Mouse (Mus musculus) limb, embryonic 14.5 days (tissue): ENCODE results near the gene Tfap2a. TPM values are rescaled to one million over a fixed set of nuclear protein-coding genes. Genes with fewer than 3 reads are reported as not detected.

ENCODE experiments used
- ATAC-seq: fragments of 200-750 bp; cut with Nextera tagmentation; 2 replicates; pipeline ENCODE4 v1.8.0; 2017; ENCODE audit warnings: low read depth, moderate number of reproducible peaks, moderate TSS enrichment; ENCODE audit not compliant: low FRiP score
- DNase-seq: peaks from one replicate; pipeline ENCODE4 v3.0.0-alpha.2; 2015; ENCODE audit warnings: low spot score
- H3K27ac ChIP-seq: fragments of 300-500 bp; sonication (generic); replicated peaks from 2 replicates; pipeline ENCODE4 v1.5.1; 2014; ENCODE audit warnings: low read depth, mild to moderate bottlenecking, low read length, moderate library complexity, mixed read lengths
- H3K27me3 ChIP-seq: fragments of 300-500 bp; sonication (generic); 2 replicates; pipeline ENCODE4 v1.6.1; 2014; ENCODE audit warnings: low read length, mixed read lengths; ENCODE audit not compliant: control insufficient read depth, insufficient read depth
- H3K36me3 ChIP-seq: fragments of 300-500 bp; sonication (generic); 2 replicates; pipeline ENCODE4 v1.6.1; 2014; ENCODE audit warnings: mild to moderate bottlenecking, low read length, moderate library complexity, mixed read lengths; ENCODE audit not compliant: control insufficient read depth, insufficient read depth
- H3K4me1 ChIP-seq: fragments of 300-500 bp; sonication (generic); 2 replicates; pipeline ENCODE4 v1.6.1; 2014; ENCODE audit warnings: antibody characterized with exemption, low read length, mixed read lengths; ENCODE audit not compliant: control insufficient read depth, insufficient read depth
- H3K4me2 ChIP-seq: fragments of 300-500 bp; sonication (generic); replicated peaks from 2 replicates; pipeline ENCODE4 v1.6.1; 2014; ENCODE audit warnings: low read depth, mild to moderate bottlenecking, low read length, moderate library complexity; ENCODE audit not compliant: severe bottlenecking
- H3K4me3 ChIP-seq: fragments of 300-500 bp; sonication (generic); replicated peaks from 2 replicates; pipeline ENCODE4 v1.5.1; 2014; ENCODE audit warnings: low read length
- H3K9ac ChIP-seq: fragments of 300-500 bp; sonication (generic); 2 replicates; pipeline ENCODE4 v1.6.1; 2014; ENCODE audit warnings: mild to moderate bottlenecking, low read depth, low read length, moderate library complexity; ENCODE audit not compliant: severe bottlenecking
- H3K9me3 ChIP-seq: fragments of 300-500 bp; sonication (generic); 2 replicates; pipeline ENCODE4 v1.6.1; 2016; ENCODE audit warnings: low read length; ENCODE audit not compliant: control insufficient read depth
- POLR2A ChIP-seq: fragments of 200-500 bp; IDR thresholded peaks from 2 replicates; pipeline ENCODE4 v1.8.0; 2012; ENCODE audit warnings: inconsistent platforms, mild to moderate bottlenecking, moderate library complexity, borderline replicate concordance; ENCODE audit not compliant: insufficient read depth, insufficient read length; ENCODE audit errors: extremely low read depth
- WGBS: fragments of 180-500 bp; shearing (Covaris S2); extraction: QIAGEN DNeasy Blood & Tissue Kit; methylation state at CpG from one replicate; pipeline ENCODE4 v1.1.7; 2014; 5-methylcytosine and 5-hydroxymethylcytosine counted together
- polyA plus RNA-seq, 2 experiments: library from polyadenylated mRNA; depleted of rRNA in 1 of 2; stranded (reverse) in 1 of 2; unstranded in 1 of 2; fragments of >200 nt; fragmentation: Nextera tagmentation in 1 of 2; extraction: Ambion mirVana in 1 of 2; gene quantifications; 2 replicates each; pipeline versions ENCODE4 v1.2.1 to v1.2.3; 2012 to 2014

Gene Tfap2a
- polyA plus RNA-seq, 2 experiments = 9.6 to 21.5 TPM

DNA sequence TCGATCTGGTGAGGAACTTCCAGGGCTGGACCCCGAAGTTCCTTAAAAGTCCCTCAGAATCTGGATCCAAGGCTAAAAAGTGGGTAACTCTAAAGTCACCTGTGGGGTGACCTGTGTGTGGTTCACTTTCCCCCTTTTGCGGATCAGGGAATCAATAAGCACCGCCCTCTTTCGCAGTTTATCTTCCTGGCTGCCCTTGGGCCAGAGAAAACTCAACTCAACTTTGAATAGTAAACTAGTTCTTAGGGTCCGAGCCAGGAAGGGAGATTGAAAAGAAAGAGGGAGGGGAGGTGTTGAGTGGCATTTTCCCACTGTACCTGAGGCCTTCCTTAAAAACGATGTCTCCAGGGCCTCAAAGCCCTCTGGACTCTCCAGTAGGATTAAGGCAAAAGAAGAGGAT is 3.3 kb upstream of the Tfap2a start:
- peaks cover 93% of the 10 kb centered on the region for H3K27me3 ChIP-seq
- H3K9ac ChIP-seq = no peak overlapping the region
- H3K9me3 ChIP-seq = no peaks in the 10 kb centered on the region; the same call in 1 of the 2 replicates
- no peaks in the 10 kb centered on the region for H3K36me3 ChIP-seq
- ATAC-seq (no peak), DNase-seq (no peak)
- WGBS = 3% methylated on average over 7 of the region's 7 CpGs
- H3K4me3 ChIP-seq = no peak overlapping the region
- no peak for TF ChIP-seq POLR2A
- no peak overlapping the region for H3K27ac ChIP-seq
- H3K4me2 ChIP-seq = no peak overlapping the region
- peaks cover 6% of the 10 kb centered on the region; the same call in 1 of the 2 replicates for H3K4me1 ChIP-seq

DNA sequence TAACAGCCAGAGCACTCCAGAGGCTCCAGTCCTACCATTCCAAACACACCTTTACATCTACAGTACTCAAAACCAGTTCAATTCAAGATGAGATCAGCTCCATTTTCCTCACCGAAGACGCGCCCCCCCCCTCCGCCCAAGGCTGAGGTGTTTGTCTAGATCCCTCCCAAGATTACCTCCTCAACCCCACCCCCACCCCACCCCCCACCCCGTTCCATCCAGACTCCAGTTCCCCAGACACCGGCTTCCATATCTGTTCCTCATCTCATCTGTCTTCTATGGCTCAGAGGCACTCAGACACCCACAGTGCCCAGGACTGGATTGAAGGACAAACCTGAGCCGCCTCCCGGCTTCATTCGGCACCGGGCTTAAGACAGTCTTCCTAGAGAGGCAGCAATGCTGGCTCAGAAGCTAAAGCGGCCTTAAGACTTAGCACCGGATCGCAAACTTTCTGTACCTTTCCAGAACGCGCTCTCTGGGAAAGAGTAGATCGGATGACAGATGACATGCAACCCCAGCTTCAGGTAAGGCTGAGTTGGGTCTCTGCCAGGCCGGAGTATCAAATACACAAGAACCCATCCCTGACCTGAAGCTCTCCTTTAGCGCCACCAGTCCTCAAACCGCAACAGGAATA is 2.7 kb upstream of the Tfap2a start:
- ATAC-seq (no peak), DNase-seq (no peak)
- Histone ChIP-seq H3K27ac (no peak overlapping the region), H3K4me1 (peaks cover 6% of the 10 kb centered on the region; the same call in 1 of the 2 replicates), H3K9me3 (no peaks in the 10 kb centered on the region; the same call in 1 of the 2 replicates), H3K9ac (no peak overlapping the region), H3K4me2 (no peak overlapping the region), H3K4me3 (no peak overlapping the region), H3K27me3 (peaks cover 97% of the 10 kb centered on the region), H3K36me3 (no peaks in the 10 kb centered on the region)
- 1% methylated on average over 18 of the region's 19 CpGs for WGBS
- TF ChIP-seq POLR2A = no peak

DNA sequence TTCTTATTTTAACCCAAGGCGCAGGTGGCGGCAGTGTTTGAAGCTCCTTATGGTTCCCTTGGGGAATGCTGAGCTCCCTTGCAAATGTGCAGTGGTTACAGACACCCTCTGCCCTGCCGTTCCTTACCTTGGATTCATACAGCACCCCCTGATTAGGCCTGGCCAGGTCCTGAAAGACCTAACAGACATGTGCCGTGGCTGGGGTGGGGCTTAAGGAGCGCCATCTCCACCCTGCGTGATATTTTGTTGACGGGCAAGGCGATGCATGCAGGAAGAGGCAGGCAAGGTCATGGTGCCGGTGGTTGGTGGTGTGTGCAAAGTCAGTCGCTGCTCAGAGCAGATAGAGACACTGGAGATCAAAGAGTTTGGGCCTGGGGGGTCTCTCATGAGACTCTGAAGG is 1.7 kb upstream of the Tfap2a start:
- Histone ChIP-seq H3K27me3 (peaks cover 97% of the 10 kb centered on the region), H3K4me3 (no peak overlapping the region), H3K36me3 (no peaks in the 10 kb centered on the region), H3K9me3 (no peaks in the 10 kb centered on the region), H3K9ac (no peak overlapping the region), H3K27ac (no peak overlapping the region), H3K4me2 (no peak overlapping the region), H3K4me1 (peaks cover 9% of the 10 kb centered on the region; the same call in 1 of the 2 replicates)
- WGBS = 0% methylated on average over 10 of the region's 10 CpGs
- TF ChIP-seq POLR2A = no peak
- no peak for ATAC-seq
- no peak for DNase-seq

GRCm38 (mm10) chr13:40739121-40739650 is 1.0 kb upstream of the Tfap2a start:
- ATAC-seq (no peak), DNase-seq (no peak)
- Histone ChIP-seq H3K36me3 (no peaks in the 10 kb centered on the region), H3K4me2 (peak overlapping the region; percentile 27; the same call in 1 of the 2 replicates), H3K27ac (no peak overlapping the region), H3K27me3 (peaks cover 97% of the 10 kb centered on the region), H3K4me1 (peaks cover 3% of the 10 kb centered on the region; the same call in 1 of the 2 replicates), H3K9ac (no peak overlapping the region), H3K4me3 (peak overlapping the region; percentile 7; the same call in 1 of the 2 replicates), H3K9me3 (no peaks in the 10 kb centered on the region)
- TF ChIP-seq POLR2A = no peak
- WGBS = under 1% methylated on average over 17 of the region's 17 CpGs

DNA sequence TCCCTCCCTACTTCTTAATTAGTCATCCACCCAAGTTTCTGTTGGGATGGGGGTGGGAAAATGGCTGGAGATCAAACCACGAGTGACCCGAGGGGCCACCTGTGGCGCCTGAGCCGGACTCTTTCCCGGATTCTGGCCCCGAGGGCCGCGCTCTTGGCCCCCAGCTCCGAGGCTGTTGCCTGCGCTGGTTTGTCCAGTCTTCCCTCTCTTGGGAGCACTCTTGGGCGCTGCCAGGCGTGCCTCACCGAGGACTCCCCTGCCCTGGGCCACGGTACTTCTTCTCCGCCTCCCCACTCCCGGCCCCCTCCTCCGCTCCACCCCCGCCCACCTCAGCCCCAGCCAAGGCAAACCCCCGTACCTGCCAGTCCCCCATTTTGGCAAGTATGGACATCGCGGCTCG is 415 bp downstream of the Tfap2a start:
- H3K27ac ChIP-seq = no peak overlapping the region; the same call in 1 of the 2 replicates

More for the DNA sequence above, 415 bp downstream of the Tfap2a start:
- H3K4me3 ChIP-seq = peak overlapping the region; percentile 22
- H3K27me3 ChIP-seq = peaks cover 97% of the 10 kb centered on the region
- DNase-seq (no peak), ATAC-seq (no peak)
- under 1% methylated on average over 18 of the region's 22 CpGs for WGBS
- no peaks in the 10 kb centered on the region for H3K36me3 ChIP-seq
- peak overlapping the region; percentile 29; the same call in 1 of the 2 replicates for H3K9ac ChIP-seq
- peaks cover 2% of the 10 kb centered on the region; the same call in 1 of the 2 replicates for H3K4me1 ChIP-seq
- peak overlapping the region; percentile 27 for H3K4me2 ChIP-seq
- no peak for TF ChIP-seq POLR2A
- no peaks in the 10 kb centered on the region for H3K9me3 ChIP-seq
